Mouse (Mus musculus): ENCODE measurements around the gene Shb. TPM values are rescaled to one million over a fixed set of nuclear protein-coding genes. Genes with fewer than 3 reads are reported as not detected.
A peak's percentile ranks its signal among the peaks of the same experiment; 100 is the strongest.

Gene Shb
- polyA plus RNA-seq, 1 experiment: 6.5 TPM

- 84% methylated on average over 2 of the region's 2 CpGs for WGBS
- TF ChIP-seq POLR2A (IDR thresholded peaks at IDR 0.05; ENCODE audit: borderline replicate concordance, control insufficient read depth, low read depth, low read length): no peak
- no peak for TF ChIP-seq CTCF (IDR thresholded peaks at IDR 0.05; ENCODE audit: control insufficient read depth, insufficient read depth, low read length)
- H3K4me3 ChIP-seq (replicated peaks; ENCODE audit: control insufficient read depth, low read depth, low read length): no peak overlapping the region
- no peaks in the 10 kb centered on the region for H3K4me1 ChIP-seq (ENCODE audit: control insufficient read depth, insufficient read depth, low read length)
- H3K27ac ChIP-seq (ENCODE audit: control insufficient read depth, insufficient read depth, low read depth, low read length, poor library complexity): no peak overlapping the region
Measured at GRCm38 (mm10) chr4:45550970-45551369, 18.7 kb upstream of the Shb start.

GRCm38 (mm10) chr4:45549514-45549913 lies 17.2 kb upstream of the Shb start:
- TF ChIP-seq POLR2A (IDR thresholded peaks at IDR 0.05; ENCODE audit: borderline replicate concordance, control insufficient read depth, low read depth, low read length) (no peak), CTCF (IDR thresholded peaks at IDR 0.05; ENCODE audit: control insufficient read depth, insufficient read depth, low read length) (peak; percentile 48)
- Histone ChIP-seq H3K27ac (ENCODE audit: control insufficient read depth, insufficient read depth, low read depth, low read length, poor library complexity) (no peak overlapping the region), H3K4me1 (ENCODE audit: control insufficient read depth, insufficient read depth, low read length) (no peaks in the 10 kb centered on the region), H3K4me3 (replicated peaks; ENCODE audit: control insufficient read depth, low read depth, low read length) (no peak overlapping the region)
- WGBS: 59% methylated on average over 5 of the region's 5 CpGs

GRCm38 (mm10) chr4:45545851-45546250 lies 13.6 kb upstream of the Shb start:
- Histone ChIP-seq H3K4me3 (replicated peaks; ENCODE audit: control insufficient read depth, low read depth, low read length) (no peak overlapping the region), H3K27ac (ENCODE audit: control insufficient read depth, insufficient read depth, low read depth, low read length, poor library complexity) (no peak overlapping the region), H3K4me1 (ENCODE audit: control insufficient read depth, insufficient read depth, low read length) (no peaks in the 10 kb centered on the region)
- WGBS: 45% methylated on average over 8 of the region's 8 CpGs
- TF ChIP-seq CTCF (IDR thresholded peaks at IDR 0.05; ENCODE audit: control insufficient read depth, insufficient read depth, low read length) (no peak), POLR2A (IDR thresholded peaks at IDR 0.05; ENCODE audit: borderline replicate concordance, control insufficient read depth, low read depth, low read length) (no peak)

GRCm38 (mm10) chr4:45543481-45544051 lies 11.3 kb upstream of the Shb start:
- Histone ChIP-seq H3K27ac (ENCODE audit: control insufficient read depth, insufficient read depth, low read depth, low read length, poor library complexity) (no peak overlapping the region), H3K4me3 (replicated peaks; ENCODE audit: control insufficient read depth, low read depth, low read length) (no peak overlapping the region), H3K4me1 (ENCODE audit: control insufficient read depth, insufficient read depth, low read length) (no peaks in the 10 kb centered on the region)
- no peak for TF ChIP-seq POLR2A (IDR thresholded peaks at IDR 0.05; ENCODE audit: borderline replicate concordance, control insufficient read depth, low read depth, low read length)
- TF ChIP-seq CTCF (IDR thresholded peaks at IDR 0.05; ENCODE audit: control insufficient read depth, insufficient read depth, low read length): no peak
- WGBS: 89% methylated on average over 3 of the region's 3 CpGs

- TF ChIP-seq CTCF (IDR thresholded peaks at IDR 0.05; ENCODE audit: control insufficient read depth, insufficient read depth, low read length) (no peak), POLR2A (IDR thresholded peaks at IDR 0.05; ENCODE audit: borderline replicate concordance, control insufficient read depth, low read depth, low read length) (no peak)
- H3K4me3 ChIP-seq (replicated peaks; ENCODE audit: control insufficient read depth, low read depth, low read length): no peak overlapping the region
- 79% methylated on average over 15 of the region's 15 CpGs for WGBS
- H3K27ac ChIP-seq (ENCODE audit: control insufficient read depth, insufficient read depth, low read depth, low read length, poor library complexity): no peak overlapping the region
- no peaks in the 10 kb centered on the region for H3K4me1 ChIP-seq (ENCODE audit: control insufficient read depth, insufficient read depth, low read length)
Measured at GRCm38 (mm10) chr4:45540151-45540933, 8.1 kb upstream of the Shb start.

GRCm38 (mm10) chr4:45539187-45539586 lies 6.9 kb upstream of the Shb start:
- no peaks in the 10 kb centered on the region for H3K4me1 ChIP-seq (ENCODE audit: control insufficient read depth, insufficient read depth, low read length)
- H3K27ac ChIP-seq (ENCODE audit: control insufficient read depth, insufficient read depth, low read depth, low read length, poor library complexity): no peak overlapping the region
- TF ChIP-seq CTCF (IDR thresholded peaks at IDR 0.05; ENCODE audit: control insufficient read depth, insufficient read depth, low read length) (no peak), POLR2A (IDR thresholded peaks at IDR 0.05; ENCODE audit: borderline replicate concordance, control insufficient read depth, low read depth, low read length) (no peak)
- no peak overlapping the region for H3K4me3 ChIP-seq (replicated peaks; ENCODE audit: control insufficient read depth, low read depth, low read length)

- TF ChIP-seq CTCF (IDR thresholded peaks at IDR 0.05; ENCODE audit: control insufficient read depth, insufficient read depth, low read length): no peak
- no peak for TF ChIP-seq POLR2A (IDR thresholded peaks at IDR 0.05; ENCODE audit: borderline replicate concordance, control insufficient read depth, low read depth, low read length)
- no peak overlapping the region for H3K4me3 ChIP-seq (replicated peaks; ENCODE audit: control insufficient read depth, low read depth, low read length)
- WGBS: 16% methylated on average over 1 of the region's 1 CpGs
- no peak overlapping the region for H3K27ac ChIP-seq (ENCODE audit: control insufficient read depth, insufficient read depth, low read depth, low read length, poor library complexity)
- peaks cover 2% of the 10 kb centered on the region; the same call in 1 of the 2 replicates for H3K4me1 ChIP-seq (ENCODE audit: control insufficient read depth, insufficient read depth, low read length)
Measured at GRCm38 (mm10) chr4:45533436-45533940, 1.2 kb upstream of the Shb start.

GRCm38 (mm10) chr4:45530662-45531542 lies 1.4 kb downstream of the Shb start:
- TF ChIP-seq CTCF (IDR thresholded peaks at IDR 0.05; ENCODE audit: control insufficient read depth, insufficient read depth, low read length): no peak
- peak; percentile 58; the same call in 1 of the 2 replicates for TF ChIP-seq POLR2A (IDR thresholded peaks at IDR 0.05; ENCODE audit: borderline replicate concordance, control insufficient read depth, low read depth, low read length)
- peak overlapping the region; percentile 78 for H3K27ac ChIP-seq (ENCODE audit: control insufficient read depth, insufficient read depth, low read depth, low read length, poor library complexity)
- peak overlapping the region; percentile 79 for H3K4me3 ChIP-seq (replicated peaks; ENCODE audit: control insufficient read depth, low read depth, low read length)
- WGBS: under 1% methylated on average over 68 of the region's 68 CpGs
- peaks cover 2% of the 10 kb centered on the region; the same call in 1 of the 2 replicates for H3K4me1 ChIP-seq (ENCODE audit: control insufficient read depth, insufficient read depth, low read length)

Measured in bone marrow, adult 2 months (tissue).